Mouse (Mus musculus): ENCODE data around the gene Rufy4.
"Not testable (repeated sequence)": the region's sequence is repeated elsewhere in the genome, so short reads cannot be mapped to it uniquely, and the experiment has no call there.

Gene Rufy4

GRCm38 (mm10) chr1:74153461-74154184 is 28.3 kb downstream of the Rufy4 start, which contains the start of gene Cxcr2:
Cxcr2 (plus strand) TSS chr1:74153989.
- DNase-seq: no peak

GRCm38 (mm10) chr1:74155435-74156012 is 30.2 kb downstream of the Rufy4 start:
- DNase-seq: no peak

- DNase-seq: no peak
These were observed 31.1 kb downstream of the Rufy4 start for GRCm38 (mm10) chr1:74156381-74156910.

GRCm38 (mm10) chr1:74159613-74160012 is 34.3 kb downstream of the Rufy4 start:
- DNase-seq: not testable (repeated sequence)

GRCm38 (mm10) chr1:74160036-74160435 is 34.7 kb downstream of the Rufy4 start:
- no peak for DNase-seq

GRCm38 (mm10) chr1:74167136-74167535 is 41.8 kb downstream of the Rufy4 start:
- DNase-seq: peak; percentile 5

GRCm38 (mm10) chr1:74169721-74170120 is 44.4 kb downstream of the Rufy4 start:
- DNase-seq: no peak

GRCm38 (mm10) chr1:74172722-74173121 is 47.4 kb downstream of the Rufy4 start:
- no peak for DNase-seq

GRCm38 (mm10) chr1:74175731-74176130 is 50.4 kb downstream of the Rufy4 start:
- DNase-seq: no peak

- no peak for DNase-seq
These were observed 53.3 kb downstream of the Rufy4 start for GRCm38 (mm10) chr1:74178618-74179017.

GRCm38 (mm10) chr1:74179624-74180408 is 54.5 kb downstream of the Rufy4 start:
- no peak for DNase-seq

GRCm38 (mm10) chr1:74181462-74181861 is 56.1 kb downstream of the Rufy4 start:
- no peak for DNase-seq

- DNase-seq: no peak
These were observed 57.7 kb downstream of the Rufy4 start for GRCm38 (mm10) chr1:74183006-74183405.

- DNase-seq: no peak
These were observed 65.1 kb downstream of the Rufy4 start for GRCm38 (mm10) chr1:74190471-74190870.

- no peak for DNase-seq
These were observed 67.4 kb downstream of the Rufy4 start for GRCm38 (mm10) chr1:74192711-74193110.

- no peak for DNase-seq
These were observed 69.1 kb downstream of the Rufy4 start, which contains the start of gene Cxcr1 for GRCm38 (mm10) chr1:74194445-74194844. Cxcr1 (minus strand) TSS chr1:74194631.

- DNase-seq: no peak
These were observed 70.6 kb downstream of the Rufy4 start for GRCm38 (mm10) chr1:74195961-74196360.

GRCm38 (mm10) chr1:74196621-74197419 is 71.5 kb downstream of the Rufy4 start:
- DNase-seq: no peak
